Mouse (Mus musculus) kidney, postnatal 0 days (tissue): ENCODE measurements at regions not wholly inside any gene's neighbourhood (a gene's known extent, or its start where the extent isn't known, plus 50 kb on each side); places are given as distances from the start of the nearest gene placed in this dataset.

Experiments used
- ATAC-seq: fragments of 200-750 bp; cut with Nextera tagmentation; replicated peaks from 2 replicates; pipeline ENCODE4 v1.8.0; 2017; ENCODE audit warnings: low read depth, moderate number of reproducible peaks, moderate TSS enrichment, moderate library complexity; ENCODE audit not compliant: low FRiP score
- DNase-seq: peaks from one replicate; pipeline ENCODE4 v3.0.0-alpha.2; 2016; ENCODE audit warnings: low spot score
- H3K27ac ChIP-seq: fragments of 300-500 bp; sonication (generic); 2 replicates; pipeline ENCODE4 v1.5.1; 2014; ENCODE audit warnings: mild to moderate bottlenecking
- H3K27me3 ChIP-seq: fragments of 300-500 bp; sonication (generic); 2 replicates; pipeline ENCODE4 v1.6.1; 2014; ENCODE audit warnings: low read length, mixed read lengths; ENCODE audit not compliant: insufficient read depth
- H3K36me3 ChIP-seq: fragments of 300-500 bp; sonication (generic); 2 replicates; pipeline ENCODE4 v1.6.1; 2014; ENCODE audit warnings: low read length, mixed read lengths; ENCODE audit not compliant: insufficient read depth
- H3K4me1 ChIP-seq: fragments of 300-500 bp; sonication (generic); replicated peaks from 2 replicates; pipeline ENCODE4 v1.6.1; 2014; ENCODE audit warnings: antibody characterized with exemption, low read length, mixed read lengths; ENCODE audit not compliant: insufficient read depth
- H3K4me2 ChIP-seq: fragments of 300-500 bp; sonication (generic); 2 replicates; pipeline ENCODE4 v1.6.1; 2014; ENCODE audit warnings: mild to moderate bottlenecking, low read length, moderate library complexity, mixed read lengths
- H3K4me3 ChIP-seq: fragments of 300-500 bp; sonication (generic); replicated peaks from 2 replicates; pipeline ENCODE4 v1.5.1; 2014; ENCODE audit warnings: low read depth, low read length
- H3K9ac ChIP-seq: fragments of 300-500 bp; sonication (generic); 2 replicates; pipeline ENCODE4 v1.6.1; 2014; ENCODE audit warnings: low read depth, low read length
- H3K9me3 ChIP-seq: fragments of 300-500 bp; sonication (generic); replicated peaks from 2 replicates; pipeline ENCODE4 v1.6.1; 2016; ENCODE audit warnings: low read length, inconsistent platforms, mixed read lengths
- CTCF ChIP-seq: IDR thresholded peaks from 2 replicates; pipeline ENCODE4 v1.5.1; 2016; ENCODE audit warnings: antibody characterized with exemption, low read depth, mild to moderate bottlenecking, moderate library complexity
- WGBS: fragments of 180-500 bp; shearing (Covaris S2); extraction: QIAGEN DNeasy Blood & Tissue Kit; methylation state at CpG from one replicate; pipeline ENCODE4 v1.1.7; 2014; 5-methylcytosine and 5-hydroxymethylcytosine counted together

DNA sequence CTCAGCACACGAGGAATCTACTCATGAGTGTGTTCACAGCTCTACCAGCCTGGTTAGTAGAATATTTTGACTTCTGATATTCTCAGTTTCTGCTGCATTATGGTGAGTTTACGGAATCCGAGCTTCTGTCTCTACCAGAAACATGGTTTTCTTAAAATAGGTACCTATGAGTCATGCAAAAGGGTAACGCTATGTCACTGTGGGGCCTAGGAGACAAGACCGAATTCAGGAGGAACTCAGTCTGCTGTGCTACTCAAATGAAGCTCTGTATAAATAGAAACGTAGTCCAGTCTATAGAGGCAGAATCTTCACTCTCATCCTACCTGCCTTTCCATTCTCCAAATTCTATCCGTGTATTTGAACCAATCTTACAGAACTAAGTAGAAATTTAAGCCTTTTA lies 305.5 kb downstream of the Fam84b start:
- ATAC-seq: no peak
- Histone ChIP-seq H3K36me3 (no peaks in the 10 kb centered on the region), H3K4me3 (no peak overlapping the region), H3K27me3 (no peaks in the 10 kb centered on the region), H3K4me2 (no peak overlapping the region), H3K27ac (no peak overlapping the region), H3K9me3 (no peaks in the 10 kb centered on the region), H3K9ac (no peak overlapping the region), H3K4me1 (no peaks in the 10 kb centered on the region)
- no peak for DNase-seq
- 90% methylated on average over 7 of the region's 7 CpGs for WGBS
- no peak for TF ChIP-seq CTCF

DNA sequence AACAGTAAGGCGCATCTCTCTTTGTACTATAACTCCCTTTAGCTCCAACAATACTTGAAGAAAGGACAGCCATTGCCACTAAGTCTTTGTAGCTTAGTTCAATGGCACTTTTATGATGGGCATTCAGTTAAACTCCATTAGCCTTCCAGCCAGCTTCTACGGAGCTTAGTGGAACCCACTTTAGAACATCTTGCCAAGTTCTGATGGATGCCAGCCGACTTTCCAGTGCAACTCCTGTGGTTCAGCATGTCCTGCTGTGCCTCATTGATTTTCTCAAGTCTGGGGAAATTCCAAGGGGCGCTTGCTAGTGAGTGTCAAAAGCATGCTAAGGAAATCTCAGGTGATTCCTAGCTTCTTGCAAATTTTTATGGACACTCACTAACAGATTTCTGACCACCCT lies 316.4 kb downstream of the Fam84b start:
- WGBS: 67% methylated on average over 4 of the region's 4 CpGs
- H3K9me3 ChIP-seq: no peaks in the 10 kb centered on the region
- DNase-seq: no peak

DNA sequence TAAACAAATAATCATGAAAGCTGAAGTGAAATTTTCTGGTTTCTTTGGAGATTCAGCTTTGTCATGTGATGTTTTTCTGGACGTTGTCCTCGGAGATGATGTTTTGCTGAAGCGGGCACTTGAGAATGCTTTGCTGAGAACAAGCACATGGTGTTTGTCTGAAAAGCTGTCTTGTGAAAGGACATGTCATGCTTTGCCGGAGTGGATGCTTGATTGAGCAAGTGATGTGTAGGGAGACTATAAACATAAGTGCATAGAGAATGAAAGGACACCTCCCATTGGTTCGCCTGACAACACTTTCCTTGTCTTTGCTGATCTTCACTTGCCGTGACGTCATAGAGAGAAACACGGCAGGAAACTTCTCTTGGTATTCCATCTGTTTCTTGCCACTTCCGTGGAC lies 318.9 kb downstream of the Fam84b start:
- H3K4me2 ChIP-seq: no peak overlapping the region

More for the DNA sequence above, 316.4 kb downstream of the Fam84b start:
- Histone ChIP-seq H3K27me3 (no peaks in the 10 kb centered on the region), H3K4me2 (no peak overlapping the region), H3K27ac (no peak overlapping the region), H3K4me1 (no peaks in the 10 kb centered on the region), H3K9ac (no peak overlapping the region), H3K36me3 (no peaks in the 10 kb centered on the region), H3K4me3 (no peak overlapping the region)
- TF ChIP-seq CTCF: no peak
- ATAC-seq: no peak

DNA sequence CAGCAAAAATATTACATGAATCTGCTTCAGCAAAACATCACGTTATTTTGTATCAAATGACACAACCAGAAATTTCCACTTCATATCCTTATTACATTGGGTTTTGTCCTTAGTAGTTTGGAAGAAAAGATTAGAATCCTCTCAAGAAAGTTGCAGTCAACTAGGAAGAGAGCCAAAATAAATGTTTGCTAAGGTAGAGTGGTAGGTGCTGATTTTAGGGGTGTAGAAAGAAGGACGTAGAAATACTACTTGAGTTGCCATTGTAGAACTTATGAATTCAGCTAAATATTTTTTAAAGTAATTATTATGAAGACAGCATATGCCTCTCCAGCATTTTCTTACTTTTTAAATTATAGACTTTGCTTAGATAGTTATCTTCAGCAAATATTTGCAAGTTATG lies 336.8 kb downstream of the Fam84b start:
- Histone ChIP-seq H3K27ac (no peak overlapping the region), H3K9ac (no peak overlapping the region), H3K4me3 (no peak overlapping the region), H3K36me3 (no peaks in the 10 kb centered on the region), H3K4me2 (no peak overlapping the region), H3K9me3 (no peaks in the 10 kb centered on the region), H3K27me3 (no peaks in the 10 kb centered on the region), H3K4me1 (no peaks in the 10 kb centered on the region)
- 81% methylated on average over 2 of the region's 2 CpGs for WGBS
- TF ChIP-seq CTCF: no peak
- no peak for DNase-seq
- ATAC-seq: no peak

More for the DNA sequence above, 318.9 kb downstream of the Fam84b start:
- Histone ChIP-seq H3K27me3 (no peaks in the 10 kb centered on the region), H3K36me3 (no peaks in the 10 kb centered on the region), H3K9me3 (no peaks in the 10 kb centered on the region), H3K9ac (no peak overlapping the region), H3K4me1 (no peaks in the 10 kb centered on the region), H3K27ac (no peak overlapping the region), H3K4me3 (no peak overlapping the region)
- no peak for TF ChIP-seq CTCF
- DNase-seq: no peak
- no peak for ATAC-seq
- 74% methylated on average over 9 of the region's 9 CpGs for WGBS

DNA sequence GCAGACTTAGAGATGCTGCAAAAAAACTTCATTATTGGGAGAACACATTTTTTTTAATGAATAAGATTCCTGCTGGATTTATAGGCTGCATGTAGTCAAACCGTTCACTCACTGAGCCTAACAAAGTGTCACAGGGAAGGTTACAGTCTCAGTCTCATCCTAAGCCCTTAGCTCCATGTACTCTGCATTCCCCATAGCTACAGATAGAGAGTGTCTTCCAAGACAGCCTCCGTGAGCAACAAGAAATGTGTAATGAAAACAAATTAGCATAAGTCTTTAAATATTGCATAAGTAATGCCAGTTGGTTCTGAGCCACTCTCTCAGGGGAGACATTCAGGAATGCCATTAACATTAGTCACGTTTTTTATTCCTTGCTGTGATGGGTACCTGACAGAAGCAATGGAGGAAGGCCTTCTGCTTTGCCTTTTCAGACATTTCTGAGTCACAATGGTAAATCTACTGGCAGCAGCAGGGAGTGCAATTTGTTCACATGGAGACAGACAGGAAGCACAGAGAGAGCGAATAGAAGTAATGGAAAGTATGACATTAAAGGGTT lies 376.7 kb downstream of the Fam84b start:
- WGBS: 77% methylated on average over 4 of the region's 4 CpGs
- H3K4me1 ChIP-seq: no peaks in the 10 kb centered on the region
- DNase-seq (no peak), ATAC-seq (no peak)
- no peaks in the 10 kb centered on the region for H3K27me3 ChIP-seq
- no peak for TF ChIP-seq CTCF
- no peak overlapping the region for H3K4me3 ChIP-seq
- no peak overlapping the region for H3K9ac ChIP-seq
- H3K36me3 ChIP-seq: no peaks in the 10 kb centered on the region
- no peak overlapping the region for H3K27ac ChIP-seq
- H3K9me3 ChIP-seq: no peaks in the 10 kb centered on the region
- H3K4me2 ChIP-seq: no peak overlapping the region

DNA sequence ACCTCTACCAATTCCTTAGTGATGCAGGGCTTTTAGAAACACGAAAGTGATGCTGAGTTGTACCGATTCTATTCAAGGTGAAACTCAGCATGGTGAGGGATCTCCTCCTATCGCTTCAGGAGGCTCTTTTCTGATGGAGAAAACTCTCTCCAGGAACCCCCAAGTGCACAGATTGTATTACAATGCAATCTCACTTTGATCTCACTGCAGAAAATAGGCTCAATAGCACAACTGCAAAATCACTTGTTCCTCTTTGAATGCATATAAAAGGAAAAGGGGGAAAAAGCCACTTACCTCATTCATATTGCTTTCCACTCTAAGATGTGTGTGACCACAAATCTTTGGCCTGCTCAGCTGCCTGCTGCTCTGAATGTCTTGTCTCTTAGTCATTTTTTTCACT lies 378.5 kb downstream of the Fam84b start:
- H3K9ac ChIP-seq: no peak overlapping the region
- no peak for TF ChIP-seq CTCF
- ATAC-seq (no peak), DNase-seq (no peak)
- H3K36me3 ChIP-seq: no peaks in the 10 kb centered on the region
- H3K4me3 ChIP-seq: no peak overlapping the region
- no peaks in the 10 kb centered on the region for H3K27me3 ChIP-seq
- H3K27ac ChIP-seq: no peak overlapping the region
- H3K9me3 ChIP-seq: no peaks in the 10 kb centered on the region
- 45% methylated on average over 3 of the region's 3 CpGs for WGBS
- no peaks in the 10 kb centered on the region for H3K4me1 ChIP-seq
- no peak overlapping the region for H3K4me2 ChIP-seq

DNA sequence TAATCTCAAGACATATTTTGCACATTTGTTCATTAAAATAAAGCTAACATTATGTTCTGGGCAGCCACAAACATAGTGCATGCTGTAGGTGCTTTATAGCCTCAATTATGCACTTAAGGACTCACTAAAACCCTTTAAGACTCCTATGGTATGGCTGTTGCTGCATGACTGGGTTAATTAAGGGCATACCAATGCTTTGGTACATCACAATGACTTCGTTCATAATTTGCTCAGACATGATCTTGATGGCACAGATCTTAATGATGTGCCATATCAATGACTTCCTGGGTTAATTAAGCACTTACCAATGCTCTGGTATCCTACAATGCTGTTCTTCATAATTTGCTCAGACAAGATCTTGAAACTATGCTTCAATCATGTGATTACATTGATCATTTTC lies 415.5 kb upstream of the 4933412E24Rik start:
- Histone ChIP-seq H3K4me2 (no peak overlapping the region), H3K4me3 (no peak overlapping the region), H3K27ac (no peak overlapping the region), H3K9ac (no peak overlapping the region), H3K4me1 (no peaks in the 10 kb centered on the region), H3K27me3 (no peaks in the 10 kb centered on the region), H3K36me3 (no peaks in the 10 kb centered on the region), H3K9me3 (no peaks in the 10 kb centered on the region)
- ATAC-seq (no peak), DNase-seq (no peak)
- TF ChIP-seq CTCF: no peak
- WGBS: 57% methylated on average over 1 of the region's 1 CpGs
